Mouse (Mus musculus) intestine, embryonic 15.5 days (tissue): ENCODE results near the gene Pitpnb. TPM values are rescaled to one million over a fixed set of nuclear protein-coding genes. Genes with fewer than 3 reads are reported as not detected.

Experiments
- ATAC-seq: fragments of 200-750 bp; cut with Nextera tagmentation; 2 replicates; pipeline ENCODE4 v1.8.0; 2017; ENCODE audit warnings: moderate TSS enrichment, moderate library complexity
- H3K27ac ChIP-seq: fragments of 300-500 bp; sonication (generic); 2 replicates; pipeline ENCODE4 v1.5.1; 2015; ENCODE audit warnings: mild to moderate bottlenecking, inconsistent platforms
- H3K27me3 ChIP-seq: fragments of 300-500 bp; sonication (generic); replicated peaks from 2 replicates; pipeline ENCODE4 v1.6.1; 2015; ENCODE audit warnings: inconsistent platforms
- H3K36me3 ChIP-seq: fragments of 300-500 bp; sonication (generic); 2 replicates; pipeline ENCODE4 v1.6.1; 2015; ENCODE audit warnings: inconsistent platforms
- H3K4me1 ChIP-seq: fragments of 300-500 bp; sonication (generic); replicated peaks from 2 replicates; pipeline ENCODE4 v1.6.1; 2015; ENCODE audit warnings: inconsistent platforms
- H3K4me2 ChIP-seq: fragments of 300-500 bp; sonication (generic); replicated peaks from 2 replicates; pipeline ENCODE4 v1.6.1; 2015; ENCODE audit warnings: mild to moderate bottlenecking, inconsistent platforms
- H3K4me3 ChIP-seq: fragments of 300-500 bp; sonication (generic); replicated peaks from 2 replicates; pipeline ENCODE4 v1.5.1; 2015; ENCODE audit warnings: inconsistent platforms
- H3K9ac ChIP-seq: fragments of 300-500 bp; sonication (generic); 2 replicates; pipeline ENCODE4 v1.6.1; 2015; ENCODE audit warnings: inconsistent platforms
- H3K9me3 ChIP-seq: fragments of 300-500 bp; sonication (generic); 2 replicates; pipeline ENCODE4 v1.6.1; 2016; ENCODE audit warnings: inconsistent platforms
- WGBS: fragments of 180-500 bp; shearing (Covaris S2); methylation state at CpG from one replicate; pipeline ENCODE4 v1.1.7; 2015; 5-methylcytosine and 5-hydroxymethylcytosine counted together
- polyA plus RNA-seq: library from polyadenylated mRNA; unstranded; fragments of >200 nt; fragmentation: Nextera tagmentation; extraction: Ambion mirVana; gene quantifications from 2 replicates; pipeline ENCODE4 v1.2.1, GENCODE M21; 2015

The Pitpnb gene
- polyA plus RNA-seq, 1 experiment from 2014 or later: 94.2 TPM

DNA sequence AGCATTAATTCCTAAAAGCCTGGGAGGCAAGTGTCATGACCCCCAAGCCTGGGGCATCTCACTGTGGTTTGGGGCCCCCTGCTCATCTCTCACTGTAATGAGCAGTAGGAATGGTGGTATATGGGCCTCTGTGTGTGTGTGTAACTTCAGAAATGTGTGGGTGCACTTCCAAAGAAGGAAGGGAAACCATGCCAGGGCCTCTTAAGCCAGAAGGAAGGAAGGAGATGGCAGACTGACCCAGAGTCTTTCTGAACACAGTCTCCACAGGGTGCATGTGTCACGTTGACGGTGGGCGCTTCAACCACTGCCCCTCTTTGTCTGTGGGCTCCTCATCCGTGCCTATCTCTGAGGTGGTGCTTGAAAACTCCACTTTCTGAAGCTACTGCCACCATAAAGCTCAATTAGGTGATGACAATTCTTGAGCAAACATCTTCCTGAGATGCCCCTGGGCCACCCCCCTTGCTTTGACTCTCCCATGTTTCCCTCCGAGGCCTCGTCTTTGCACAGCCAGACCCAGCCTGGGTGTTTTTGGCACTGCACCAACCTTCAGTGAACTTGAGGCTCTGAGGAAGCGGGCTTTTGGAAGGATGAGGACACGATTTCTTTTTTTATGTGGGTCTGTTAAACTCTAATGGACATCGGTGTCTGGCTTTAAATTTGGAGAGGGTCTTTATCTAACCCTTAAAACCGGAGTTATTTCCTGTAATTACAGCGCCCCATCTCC, 100.6 kb downstream of the Pitpnb start:
- no peak overlapping the region for H3K4me2 ChIP-seq
- H3K36me3 ChIP-seq: no peaks in the 10 kb centered on the region
- H3K4me1 ChIP-seq: peaks cover 45% of the 10 kb centered on the region

GRCm38 (mm10) chr5:111432842-111433241, 102.3 kb downstream of the Pitpnb start:
- no peak overlapping the region for H3K4me3 ChIP-seq
- H3K36me3 ChIP-seq: no peaks in the 10 kb centered on the region
- no peak overlapping the region for H3K4me2 ChIP-seq
- H3K27me3 ChIP-seq: no peaks in the 10 kb centered on the region
- H3K27ac ChIP-seq: no peak overlapping the region
- no peaks in the 10 kb centered on the region for H3K9me3 ChIP-seq
- ATAC-seq: no peak
- no peak overlapping the region for H3K9ac ChIP-seq
- WGBS: 59% methylated on average over 5 of the region's 5 CpGs
- H3K4me1 ChIP-seq: peaks cover 45% of the 10 kb centered on the region

More for the DNA sequence above, 100.6 kb downstream of the Pitpnb start:
- Histone ChIP-seq H3K27ac (no peak overlapping the region), H3K9me3 (no peaks in the 10 kb centered on the region), H3K4me3 (no peak overlapping the region), H3K9ac (no peak overlapping the region), H3K27me3 (no peaks in the 10 kb centered on the region)
- WGBS: 60% methylated on average over 11 of the region's 11 CpGs
- no peak for ATAC-seq

DNA sequence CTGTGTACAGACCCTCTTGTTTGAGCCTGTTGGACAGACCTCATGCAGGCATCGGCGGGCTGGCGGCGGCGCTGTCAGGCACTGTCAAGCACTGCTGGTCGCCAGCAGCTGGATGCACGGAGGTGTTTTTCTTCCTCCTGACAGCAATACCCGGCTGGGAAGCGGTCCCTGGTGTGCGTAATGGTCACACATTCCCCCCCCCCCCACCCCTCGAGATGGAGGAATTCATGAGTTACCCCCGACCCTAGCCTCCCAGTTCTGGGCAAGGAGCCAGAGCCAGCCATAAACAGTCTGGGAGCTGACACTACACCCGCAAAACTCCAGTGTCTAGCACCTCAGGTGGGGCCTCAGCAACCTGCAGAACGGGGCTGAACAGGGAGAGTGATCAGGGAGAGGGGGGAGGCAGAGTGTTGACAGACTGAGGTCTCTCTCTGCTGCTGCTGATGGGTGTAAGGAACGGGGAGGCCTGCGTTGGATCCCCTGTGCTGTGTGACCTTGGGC, 103.8 kb downstream of the Pitpnb start:
- ATAC-seq: peak; percentile 74
- Histone ChIP-seq H3K27ac (0 out of 2 replicates have a peak overlapping the region, but pooled peaks have one; percentile 17), H3K4me3 (no peak overlapping the region), H3K36me3 (no peaks in the 10 kb centered on the region), H3K4me2 (peak overlapping the region; percentile 28), H3K9me3 (no peaks in the 10 kb centered on the region), H3K4me1 (peaks cover 45% of the 10 kb centered on the region), H3K27me3 (no peaks in the 10 kb centered on the region), H3K9ac (no peak overlapping the region)
- WGBS: 20% methylated on average over 16 of the region's 16 CpGs

DNA sequence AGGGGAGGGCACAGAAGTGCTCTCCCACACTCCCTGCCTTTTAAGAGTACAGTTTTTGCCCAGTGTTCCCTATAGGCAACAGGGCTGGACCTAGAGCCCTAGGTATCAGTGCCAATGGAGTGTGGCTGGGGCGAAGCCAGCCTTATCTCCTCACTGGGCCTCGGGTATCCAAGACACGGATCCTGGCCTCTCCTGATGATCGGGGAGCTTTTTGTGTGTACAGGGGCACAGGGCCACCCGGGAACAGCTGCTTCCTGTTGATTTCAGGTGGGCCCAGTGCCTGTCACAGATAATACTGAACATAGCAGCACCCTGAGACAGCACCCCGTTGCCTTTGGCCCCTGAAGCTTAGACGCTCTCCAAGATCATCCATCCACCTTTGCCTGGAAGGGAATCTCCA, 105.7 kb downstream of the Pitpnb start:
- Histone ChIP-seq H3K36me3 (no peaks in the 10 kb centered on the region), H3K4me2 (no peak overlapping the region), H3K4me3 (no peak overlapping the region), H3K27ac (no peak overlapping the region), H3K9ac (no peak overlapping the region), H3K4me1 (peaks cover 31% of the 10 kb centered on the region), H3K27me3 (no peaks in the 10 kb centered on the region), H3K9me3 (no peaks in the 10 kb centered on the region)
- no peak for ATAC-seq
- WGBS: 78% methylated on average over 7 of the region's 7 CpGs

- H3K27me3 ChIP-seq: no peaks in the 10 kb centered on the region
- H3K36me3 ChIP-seq: no peaks in the 10 kb centered on the region
- no peak overlapping the region for H3K4me3 ChIP-seq
- no peaks in the 10 kb centered on the region for H3K9me3 ChIP-seq
- WGBS: 65% methylated on average over 7 of the region's 7 CpGs
- H3K4me1 ChIP-seq: peaks cover 27% of the 10 kb centered on the region
- H3K9ac ChIP-seq: no peak overlapping the region
- no peak overlapping the region for H3K4me2 ChIP-seq
- no peak overlapping the region for H3K27ac ChIP-seq
- ATAC-seq: no peak
Measured at GRCm38 (mm10) chr5:111437205-111437604, 106.6 kb downstream of the Pitpnb start.

Other genes with a start within 250 kb of the Pitpnb start
- 8.0 and 8.7 TPM in 2 replicates for gene Mn1, start 86.6 kb downstream of the Pitpnb start, polyA plus RNA-seq